Mouse (Mus musculus) forebrain, embryonic 13.5 days (tissue): ENCODE data around the gene Gpr108. TPM values are rescaled to one million over a fixed set of nuclear protein-coding genes. Genes with fewer than 3 reads are reported as not detected.
"Not testable (repeated sequence)": the region's sequence is repeated elsewhere in the genome, so short reads cannot be mapped to it uniquely, and the experiment has no call there.

ENCODE experiments used
- ATAC-seq: fragments of 200-750 bp; cut with Nextera tagmentation; 2 replicates; pipeline ENCODE4 v1.8.0; 2017
- H3K27ac ChIP-seq: fragments of 300-500 bp; sonication (generic); 2 replicates; pipeline ENCODE4 v1.5.1; 2015; ENCODE audit warnings: inconsistent platforms, mild to moderate bottlenecking, moderate library complexity
- H3K27me3 ChIP-seq: fragments of 300-500 bp; sonication (generic); 2 replicates; pipeline ENCODE4 v1.6.1; 2015; ENCODE audit warnings: mild to moderate bottlenecking, inconsistent platforms
- H3K36me3 ChIP-seq: fragments of 300-500 bp; sonication (generic); 2 replicates; pipeline ENCODE4 v1.6.1; 2015; ENCODE audit warnings: mild to moderate bottlenecking, inconsistent platforms; ENCODE audit not compliant: poor library complexity, severe bottlenecking
- H3K4me1 ChIP-seq: fragments of 300-500 bp; sonication (generic); 2 replicates; pipeline ENCODE4 v1.6.1; 2015; ENCODE audit warnings: inconsistent platforms
- H3K4me2 ChIP-seq: fragments of 300-500 bp; sonication (generic); 2 replicates; pipeline ENCODE4 v1.6.1; 2015; ENCODE audit warnings: inconsistent platforms, mild to moderate bottlenecking, moderate library complexity
- H3K4me3 ChIP-seq: fragments of 300-500 bp; sonication (generic); 2 replicates; pipeline ENCODE4 v1.5.1; 2015; ENCODE audit warnings: mild to moderate bottlenecking, inconsistent platforms
- H3K9ac ChIP-seq: fragments of 300-500 bp; sonication (generic); 2 replicates; pipeline ENCODE4 v1.6.1; 2015; ENCODE audit warnings: mild to moderate bottlenecking, inconsistent platforms
- H3K9me3 ChIP-seq: fragments of 300-500 bp; sonication (generic); replicated peaks from 2 replicates; pipeline ENCODE4 v1.6.1; 2016; ENCODE audit warnings: inconsistent platforms
- WGBS: fragments of 180-500 bp; shearing (Covaris S2); methylation state at CpG from one replicate; pipeline ENCODE4 v1.1.7; 2015; 5-methylcytosine and 5-hydroxymethylcytosine counted together
- polyA plus RNA-seq: library from polyadenylated mRNA; unstranded; fragments of >200 nt; fragmentation: Nextera tagmentation; extraction: Ambion mirVana; gene quantifications from 2 replicates; pipeline ENCODE4 v1.2.1, GENCODE M21; 2015

The Gpr108 gene
- polyA plus RNA-seq, 1 experiment from 2014 or later: 17.8 TPM

- Histone ChIP-seq H3K4me3 (no peak overlapping the region), H3K4me1 (peaks cover 21% of the 10 kb centered on the region), H3K36me3 (no peaks in the 10 kb centered on the region), H3K4me2 (no peak overlapping the region), H3K9ac (no peak overlapping the region), H3K27me3 (peaks cover 22% of the 10 kb centered on the region), H3K9me3 (no peaks in the 10 kb centered on the region), H3K27ac (no peak overlapping the region)
- no peak for ATAC-seq
- WGBS: 54% methylated on average over 9 of the region's 9 CpGs
These were observed 31.5 kb upstream of the Gpr108 start for GRCm38 (mm10) chr17:57279591-57280224.

- Histone ChIP-seq H3K9me3 (no peaks in the 10 kb centered on the region), H3K27me3 (peaks cover 28% of the 10 kb centered on the region), H3K4me2 (no peak within 1 kb of the TSS), H3K36me3 (no peaks in the 10 kb centered on the region), H3K4me3 (no peak within 1 kb of the TSS), H3K27ac (no peak within 1 kb of the TSS), H3K4me1 (peaks cover 22% of the 10 kb centered on the region), H3K9ac (no peak within 1 kb of the TSS)
- WGBS: 77% methylated on average over 26 of the region's 26 CpGs
- no peak for ATAC-seq
These were observed 30.8 kb upstream of the Gpr108 start, which contains the start of gene Vav1 for GRCm38 (mm10) chr17:57278943-57279590. Gene Vav1 (plus strand): TSS chr17:57279100.

- H3K27ac ChIP-seq: no peak overlapping the region
- peaks cover 33% of the 10 kb centered on the region for H3K27me3 ChIP-seq
- H3K4me1 ChIP-seq: peaks cover 22% of the 10 kb centered on the region
- H3K4me2 ChIP-seq: no peak overlapping the region
- H3K36me3 ChIP-seq: no peaks in the 10 kb centered on the region
- no peaks in the 10 kb centered on the region for H3K9me3 ChIP-seq
- ATAC-seq: no peak
- H3K4me3 ChIP-seq: no peak overlapping the region
- H3K9ac ChIP-seq: no peak overlapping the region
- WGBS: 96% methylated on average over 2 of the region's 2 CpGs
These were observed 30.3 kb upstream of the Gpr108 start for GRCm38 (mm10) chr17:57278537-57278936.

- H3K4me2 ChIP-seq, H3K9me3 ChIP-seq, H3K27ac ChIP-seq, H3K9ac ChIP-seq, H3K4me3 ChIP-seq, ATAC-seq, H3K36me3 ChIP-seq: not testable (repeated sequence)
- peaks cover 41% of the 10 kb centered on the region for H3K27me3 ChIP-seq
- peaks cover 22% of the 10 kb centered on the region for H3K4me1 ChIP-seq
- 76% methylated on average over 5 of the region's 5 CpGs for WGBS
These were observed 29.5 kb upstream of the Gpr108 start for GRCm38 (mm10) chr17:57277598-57278261.

- 0 out of 2 replicates have a peak overlapping the region, but pooled peaks have one; percentile 41 for H3K9ac ChIP-seq
- peak; percentile 70 for ATAC-seq
- WGBS: under 1% methylated on average over 20 of the region's 20 CpGs
These were observed 28.4 kb upstream of the Gpr108 start for GRCm38 (mm10) chr17:57276634-57277121.

GRCm38 (mm10) chr17:57275997-57276351 is 27.7 kb upstream of the Gpr108 start:
- Histone ChIP-seq H3K36me3 (no peaks in the 10 kb centered on the region), H3K27me3 (peaks cover 54% of the 10 kb centered on the region), H3K4me2 (peak overlapping the region; percentile 65), H3K4me3 (peak overlapping the region; percentile 45), H3K4me1 (peaks cover 22% of the 10 kb centered on the region), H3K9me3 (no peaks in the 10 kb centered on the region), H3K9ac (peak overlapping the region; percentile 41; the same call in 1 of the 2 replicates), H3K27ac (no peak overlapping the region)
- WGBS: 3% methylated on average over 13 of the region's 13 CpGs
- ATAC-seq: peak; percentile 11; the same call in 1 of the 2 replicates

More at GRCm38 (mm10) chr17:57276634-57277121, 28.4 kb upstream of the Gpr108 start:
- no peaks in the 10 kb centered on the region for H3K36me3 ChIP-seq
- no peak overlapping the region for H3K27ac ChIP-seq
- H3K9me3 ChIP-seq: no peaks in the 10 kb centered on the region
- H3K4me3 ChIP-seq: peak overlapping the region; percentile 45
- peaks cover 51% of the 10 kb centered on the region for H3K27me3 ChIP-seq
- H3K4me2 ChIP-seq: peak overlapping the region; percentile 65
- H3K4me1 ChIP-seq: peaks cover 22% of the 10 kb centered on the region

- peaks cover 55% of the 10 kb centered on the region for H3K27me3 ChIP-seq
These were observed 27.1 kb upstream of the Gpr108 start for GRCm38 (mm10) chr17:57275111-57275996.

DNA sequence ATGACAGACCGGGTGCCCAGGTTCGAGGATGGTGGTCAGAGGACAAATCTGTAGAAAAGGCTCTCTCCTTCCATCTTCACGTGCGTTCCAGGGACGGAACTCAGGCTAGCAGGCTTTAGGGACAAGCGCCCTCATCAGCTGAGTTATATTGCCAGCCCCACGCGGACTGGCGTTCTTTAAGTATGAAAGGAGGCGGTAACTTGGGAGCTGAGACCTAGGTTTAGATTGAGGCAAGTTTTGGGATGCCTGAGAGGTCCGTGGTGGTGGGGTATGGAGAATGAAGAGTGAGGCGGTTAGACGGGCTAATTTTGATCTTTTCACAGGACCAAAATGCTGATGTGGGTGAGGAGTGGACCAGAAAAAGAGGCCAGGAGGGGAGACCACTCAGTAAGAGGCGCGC is 26.4 kb upstream of the Gpr108 start:
- Histone ChIP-seq H3K9ac (0 out of 2 replicates have a peak overlapping the region, but pooled peaks have one; percentile 34), H3K27ac (no peak overlapping the region), H3K9me3 (no peaks in the 10 kb centered on the region), H3K36me3 (no peaks in the 10 kb centered on the region), H3K4me3 (peak overlapping the region; percentile 45), H3K4me2 (peak overlapping the region; percentile 65), H3K4me1 (peaks cover 22% of the 10 kb centered on the region), H3K27me3 (peaks cover 55% of the 10 kb centered on the region)
- peak; percentile 3 for ATAC-seq
- 6% methylated on average over 15 of the region's 15 CpGs for WGBS

More at GRCm38 (mm10) chr17:57275111-57275996, 27.1 kb upstream of the Gpr108 start:
- ATAC-seq: peak; percentile 77
- H3K36me3 ChIP-seq: no peaks in the 10 kb centered on the region
- WGBS: 1% methylated on average over 44 of the region's 53 CpGs
- peaks cover 22% of the 10 kb centered on the region for H3K4me1 ChIP-seq
- peak overlapping the region; percentile 45 for H3K4me3 ChIP-seq
- no peak overlapping the region for H3K27ac ChIP-seq
- H3K4me2 ChIP-seq: peak overlapping the region; percentile 65
- H3K9me3 ChIP-seq: no peaks in the 10 kb centered on the region
- 0 out of 2 replicates have a peak overlapping the region, but pooled peaks have one; percentile 41 for H3K9ac ChIP-seq

GRCm38 (mm10) chr17:57273846-57274245 is 25.6 kb upstream of the Gpr108 start:
- WGBS: 46% methylated on average over 7 of the region's 7 CpGs

GRCm38 (mm10) chr17:57271301-57271700 is 23.1 kb upstream of the Gpr108 start:
- H3K36me3 ChIP-seq: no peaks in the 10 kb centered on the region
- H3K27me3 ChIP-seq: peaks cover 48% of the 10 kb centered on the region
- no peak overlapping the region for H3K9ac ChIP-seq
- ATAC-seq: no peak
- H3K4me2 ChIP-seq: no peak overlapping the region
- H3K27ac ChIP-seq: no peak overlapping the region
- H3K9me3 ChIP-seq: no peaks in the 10 kb centered on the region
- H3K4me3 ChIP-seq: no peak overlapping the region
- peaks cover 16% of the 10 kb centered on the region for H3K4me1 ChIP-seq
- WGBS: 68% methylated on average over 9 of the region's 9 CpGs

More at GRCm38 (mm10) chr17:57273846-57274245, 25.6 kb upstream of the Gpr108 start:
- Histone ChIP-seq H3K36me3 (no peaks in the 10 kb centered on the region), H3K9ac (no peak overlapping the region), H3K27ac (no peak overlapping the region), H3K4me1 (peaks cover 22% of the 10 kb centered on the region), H3K9me3 (no peaks in the 10 kb centered on the region), H3K4me3 (no peak overlapping the region), H3K4me2 (no peak overlapping the region), H3K27me3 (peaks cover 52% of the 10 kb centered on the region)
- ATAC-seq: no peak

GRCm38 (mm10) chr17:57267556-57268126 is 19.4 kb upstream of the Gpr108 start:
- 92% methylated on average over 6 of the region's 6 CpGs for WGBS
- H3K4me1 ChIP-seq: 0 out of 2 replicates have a peak, but pooled peaks cover 3% of the 10 kb centered on the region
- no peak overlapping the region for H3K9ac ChIP-seq
- no peak overlapping the region for H3K4me3 ChIP-seq
- no peaks in the 10 kb centered on the region for H3K9me3 ChIP-seq
- peaks cover 11% of the 10 kb centered on the region; the same call in 1 of the 2 replicates for H3K36me3 ChIP-seq
- ATAC-seq: no peak
- no peak overlapping the region for H3K27ac ChIP-seq
- H3K27me3 ChIP-seq: peaks cover 13% of the 10 kb centered on the region
- H3K4me2 ChIP-seq: no peak overlapping the region
